8 mouse cellular contexts compared by ENCODE assay signal in genomic region chr19:4905979-4906794, GRCm38 (mm10). TPM values are rescaled to one million over a fixed set of nuclear protein-coding genes. Genes with fewer than 3 reads are reported as not detected.
A peak's percentile ranks its signal among the peaks of the same experiment; 100 is the strongest.
DNase-seq lines count a peak whose midpoint lies in the region; ATAC-seq and TF ChIP-seq lines count a peak whose summit lies in the region.

Gene Bbs1 (minus strand): TSS chr19:4906628.

- no peaks in the 10 kb centered on the region for H3K79me2 ChIP-seq in myocyte (ENCODE audit: control insufficient read depth, insufficient read depth)

- ATAC-seq in erythroid progenitor cell, adult 5-6 weeks (replicated peaks; ENCODE audit: low FRiP score, poor library complexity, severe bottlenecking), result peak; percentile 88
- no peak for ATAC-seq in heart, embryonic 13.5 days (ENCODE audit: extremely low read depth, insufficient number of reproducible peaks, low FRiP score, low TSS enrichment)
- peak; percentile 46; the same call in 1 of the 2 replicates for ATAC-seq in kidney, postnatal 0 days (replicated peaks; ENCODE audit: low FRiP score, low read depth)
- ATAC-seq in liver, embryonic 11.5 days (replicated peaks; ENCODE audit: low FRiP score), result peak; percentile 61

- no peak for TF ChIP-seq CTCF in kidney, postnatal 0 days (IDR thresholded peaks at IDR 0.05; ENCODE audit: low read depth)

- H3K4me3 ChIP-seq in brown adipose tissue, adult 24 weeks (ENCODE audit: insufficient read depth, low read depth, low read length), result peak within 1 kb of the TSS; percentile 80
- H3K4me3 ChIP-seq in heart, embryonic 13.5 days, result peak within 1 kb of the TSS; percentile 78
- H3K4me3 ChIP-seq in kidney, postnatal 0 days (replicated peaks; ENCODE audit: low read depth, low read length), result peak within 1 kb of the TSS; percentile 71
- H3K4me3 ChIP-seq in liver, embryonic 11.5 days (ENCODE audit: low read depth, low read length), result peak within 1 kb of the TSS; percentile 73
- peak within 1 kb of the TSS; percentile 36 for H3K4me3 ChIP-seq in myocyte

- H3K4me1 ChIP-seq in brown adipose tissue, adult 24 weeks (ENCODE audit: control insufficient read depth, insufficient read depth, insufficient read length, low read length), result 0 out of 2 replicates have a peak, but pooled peaks cover 3% of the 10 kb centered on the region
- peaks cover 6% of the 10 kb centered on the region for H3K4me1 ChIP-seq in heart, embryonic 13.5 days
- H3K4me1 ChIP-seq in kidney, postnatal 0 days (replicated peaks; ENCODE audit: insufficient read depth, low read length), result 0 out of 2 replicates have a peak, but pooled peaks cover 2% of the 10 kb centered on the region
- no peaks in the 10 kb centered on the region for H3K4me1 ChIP-seq in liver, embryonic 11.5 days (replicated peaks; ENCODE audit: control insufficient read depth, insufficient read depth, low read length)

- H3K9ac ChIP-seq in heart, embryonic 13.5 days, result peak within 1 kb of the TSS; percentile 80
- peak within 1 kb of the TSS; percentile 63 for H3K9ac ChIP-seq in kidney, postnatal 0 days (ENCODE audit: low read depth, low read length)
- peak within 1 kb of the TSS; percentile 53; the same call in 1 of the 2 replicates for H3K9ac ChIP-seq in liver, embryonic 11.5 days (ENCODE audit: low read depth, low read length)

- no peaks in the 10 kb centered on the region for H3K9me3 ChIP-seq in heart, embryonic 13.5 days
- H3K9me3 ChIP-seq in kidney, postnatal 0 days (replicated peaks; ENCODE audit: low read length), result no peaks in the 10 kb centered on the region
- H3K9me3 ChIP-seq in liver, embryonic 11.5 days (ENCODE audit: control insufficient read depth, low read length), result no peaks in the 10 kb centered on the region

- H3K27me3 ChIP-seq in heart, embryonic 13.5 days (replicated peaks), result no peaks in the 10 kb centered on the region
- no peaks in the 10 kb centered on the region for H3K27me3 ChIP-seq in kidney, postnatal 0 days (ENCODE audit: insufficient read depth, low read length)
- no peaks in the 10 kb centered on the region for H3K27me3 ChIP-seq in liver, embryonic 11.5 days (replicated peaks; ENCODE audit: control insufficient read depth, insufficient read depth, low read length)
- H3K27me3 ChIP-seq in myocyte (ENCODE audit: control insufficient read depth, insufficient read depth, insufficient read length), result no peaks in the 10 kb centered on the region

- DNase-seq in CD4-positive, CD25-positive, alpha-beta regulatory T cell, adult 2 months (ENCODE audit: low read depth, low spot score), result peak; percentile 87
- peak; percentile 86 for DNase-seq in kidney, postnatal 0 days (ENCODE audit: low spot score)
- peak; percentile 74 for DNase-seq in liver, embryonic 11.5 days (ENCODE audit: low spot score)
- peak; percentile 82 to 94 for DNase-seq in spleen, postnatal 4 days (ENCODE audit: low spot score in 2 of 2)

- no peak for TF ChIP-seq POLR2A in myocyte (IDR thresholded peaks at IDR 0.05; ENCODE audit: insufficient read length, low read depth)

- H3K27ac ChIP-seq in brown adipose tissue, adult 24 weeks (replicated peaks; ENCODE audit: low read depth, low read length), result no peak within 1 kb of the TSS
- H3K27ac ChIP-seq in heart, embryonic 13.5 days (replicated peaks), result no peak within 1 kb of the TSS
- no peak within 1 kb of the TSS for H3K27ac ChIP-seq in kidney, postnatal 0 days
- H3K27ac ChIP-seq in liver, embryonic 11.5 days (ENCODE audit: low read depth, low read length), result no peak within 1 kb of the TSS

- WGBS in heart, embryonic 13.5 days, result 10% methylated on average over 31 of the region's 31 CpGs
- WGBS in kidney, postnatal 0 days, result 7% methylated on average over 31 of the region's 31 CpGs
- WGBS in liver, embryonic 11.5 days, result 10% methylated on average over 31 of the region's 31 CpGs

- H3ac ChIP-seq in myocyte (ENCODE audit: control insufficient read depth, insufficient read length), result no peak within 1 kb of the TSS

- peaks cover 47% of the 10 kb centered on the region for H3K36me3 ChIP-seq in heart, embryonic 13.5 days
- H3K36me3 ChIP-seq in kidney, postnatal 0 days (ENCODE audit: insufficient read depth, low read length), result peaks cover 16% of the 10 kb centered on the region; the same call in 1 of the 2 replicates
- H3K36me3 ChIP-seq in liver, embryonic 11.5 days (ENCODE audit: control insufficient read depth, insufficient read depth, low read length), result peaks cover 18% of the 10 kb centered on the region
- peaks cover 5% of the 10 kb centered on the region for H3K36me3 ChIP-seq in myocyte (ENCODE audit: control insufficient read depth, insufficient read depth)

- H3K4me2 ChIP-seq in heart, embryonic 13.5 days, result peak within 1 kb of the TSS; percentile 81
- H3K4me2 ChIP-seq in kidney, postnatal 0 days (ENCODE audit: low read length), result peak within 1 kb of the TSS; percentile 65
- H3K4me2 ChIP-seq in liver, embryonic 11.5 days, result peak within 1 kb of the TSS; percentile 75
- H3K4me2 ChIP-seq in myocyte (ENCODE audit: low read depth), result peak within 1 kb of the TSS; percentile 92

TF ChIP-seq in myocyte, 11 proteins besides CTCF, POLR2A, EP300 and RAD21:
- TF ChIP-seq CEBPB (IDR thresholded peaks at IDR 0.05; ENCODE audit: insufficient read depth, poor library complexity, severe bottlenecking), result no peak
- no peak for TF ChIP-seq TCF12 (IDR thresholded peaks at IDR 0.05; ENCODE audit: insufficient read depth, poor library complexity, severe bottlenecking)
- TF ChIP-seq REST (IDR thresholded peaks at IDR 0.05; ENCODE audit: insufficient read depth, insufficient read length), result no peak
- TF ChIP-seq MAX (IDR thresholded peaks at IDR 0.05; ENCODE audit: low read depth), result no peak
- no peak for TF ChIP-seq MYOG (IDR thresholded peaks at IDR 0.05; ENCODE audit: control insufficient read depth in 1 of 3, insufficient read depth in 1 of 3, insufficient read length in 2 of 3, low read depth in 2 of 3)
- no peak for TF ChIP-seq SRF (IDR thresholded peaks at IDR 0.05; ENCODE audit: control insufficient read depth, insufficient read length, low read depth)
- TF ChIP-seq E2F4 (IDR thresholded peaks at IDR 0.05; ENCODE audit: insufficient read depth), result no peak
- TF ChIP-seq TCF3 (IDR thresholded peaks at IDR 0.05; ENCODE audit: insufficient read length, low read depth), result no peak
- TF ChIP-seq MYOD1 (IDR thresholded peaks at IDR 0.05; ENCODE audit: control insufficient read depth in 1 of 3, insufficient read length in 2 of 3, low read depth in 2 of 3), result no peak
- TF ChIP-seq POLR2AphosphoS2 (IDR thresholded peaks at IDR 0.05; ENCODE audit: insufficient read length, low read depth), result no peak
- no peak for TF ChIP-seq USF1 (IDR thresholded peaks at IDR 0.05; ENCODE audit: low read depth)

RNA-seq across cellular contexts. Expression of gene Bbs1, which starts in this region (rescaled TPM):
- polyA plus RNA-seq in brown adipose tissue, adult 24 weeks (2012; ENCODE audit: insufficient read depth, insufficient read length, missing spikeins), result 1.7 and 2.6 TPM in 2 replicates
- 0.42 and 4.0 TPM in 2 replicates for total RNA-seq in erythroid progenitor cell, adult 5-6 weeks (2015; ENCODE audit: low replicate concordance)
- total RNA-seq in erythroid progenitor cell, adult 5-6 weeks (2017; ENCODE audit: low replicate concordance), result 4.5 and 7.7 TPM in 2 replicates
- 2.2 and 2.5 TPM in 2 replicates for polyA plus RNA-seq in heart, embryonic 13.5 days (2015; fragmentation: Nextera tagmentation; extraction: Ambion mirVana)
- 4.9 and 5.0 TPM in 2 replicates for polyA plus RNA-seq in kidney, postnatal 0 days (2015; fragmentation: Nextera tagmentation; extraction: Ambion mirVana)
- 1.2 and 2.5 TPM in 2 replicates for polyA plus RNA-seq in liver, embryonic 11.5 days (2014; fragmentation: Nextera tagmentation; extraction: Ambion mirVana)
- 3.6 TPM for polyA plus RNA-seq in myocyte (2012; fragmentation: generic; extraction: Trizol)
